Mouse (Mus musculus): ENCODE data around the gene Myo1b. TPM values are rescaled to one million over a fixed set of nuclear protein-coding genes. Genes with fewer than 3 reads are reported as not detected.

The Myo1b gene
- polyA plus RNA-seq, 1 experiment from 2014 or later: 55.7 TPM

- H3K27me3 ChIP-seq (replicated peaks): no peaks in the 10 kb centered on the region
- H3K4me2 ChIP-seq: no peak overlapping the region
- ATAC-seq (ENCODE audit: low FRiP score): no peak
- H3K9me3 ChIP-seq (replicated peaks): no peaks in the 10 kb centered on the region
- H3K9ac ChIP-seq (replicated peaks): no peak overlapping the region
- H3K27ac ChIP-seq (replicated peaks): no peak overlapping the region
- WGBS: 89% methylated on average over 12 of the region's 12 CpGs
- H3K36me3 ChIP-seq: peaks cover 50% of the 10 kb centered on the region
- no peak overlapping the region for H3K4me3 ChIP-seq (replicated peaks)
- no peaks in the 10 kb centered on the region for H3K4me1 ChIP-seq
These were observed 145.9 kb downstream of the Myo1b start for GRCm38 (mm10) chr1:51769815-51770503.

DNA sequence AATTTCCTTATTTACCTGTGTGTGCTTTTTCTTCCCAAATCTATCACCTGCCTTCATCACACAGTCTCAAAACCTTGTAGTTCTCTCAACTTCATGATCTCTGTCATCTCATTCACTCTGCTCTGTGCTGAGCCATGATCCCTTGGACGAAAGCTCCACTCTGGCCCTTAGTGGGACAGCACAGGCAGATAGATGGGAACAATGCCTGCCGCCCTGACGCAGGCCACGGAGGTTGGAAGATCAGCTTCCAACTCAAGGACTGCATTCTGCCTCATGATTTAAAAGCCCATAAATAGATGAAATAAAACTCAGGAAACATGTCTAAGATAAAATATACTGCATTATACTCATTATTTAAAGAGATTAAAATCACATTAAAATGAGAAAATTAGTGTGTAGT lies 149.6 kb downstream of the Myo1b start:
- H3K9ac ChIP-seq (replicated peaks): no peak overlapping the region
- no peaks in the 10 kb centered on the region for H3K27me3 ChIP-seq (replicated peaks)
- no peak overlapping the region for H3K4me3 ChIP-seq (replicated peaks)
- H3K27ac ChIP-seq (replicated peaks): no peak overlapping the region
- H3K4me2 ChIP-seq: no peak overlapping the region
- H3K9me3 ChIP-seq (replicated peaks): no peaks in the 10 kb centered on the region
- no peak for ATAC-seq (ENCODE audit: low FRiP score)
- WGBS: 94% methylated on average over 4 of the region's 4 CpGs
- H3K4me1 ChIP-seq: no peaks in the 10 kb centered on the region
- H3K36me3 ChIP-seq: peaks cover 27% of the 10 kb centered on the region

GRCm38 (mm10) chr1:51765156-51765555 lies 150.7 kb downstream of the Myo1b start:
- Histone ChIP-seq H3K4me2 (no peak overlapping the region), H3K36me3 (peaks cover 19% of the 10 kb centered on the region; the same call in 1 of the 2 replicates), H3K4me1 (no peaks in the 10 kb centered on the region), H3K27me3 (replicated peaks) (no peaks in the 10 kb centered on the region), H3K9ac (replicated peaks) (no peak overlapping the region), H3K27ac (replicated peaks) (no peak overlapping the region), H3K4me3 (replicated peaks) (no peak overlapping the region), H3K9me3 (replicated peaks) (no peaks in the 10 kb centered on the region)
- no peak for ATAC-seq (ENCODE audit: low FRiP score)
- 87% methylated on average over 5 of the region's 5 CpGs for WGBS

DNA sequence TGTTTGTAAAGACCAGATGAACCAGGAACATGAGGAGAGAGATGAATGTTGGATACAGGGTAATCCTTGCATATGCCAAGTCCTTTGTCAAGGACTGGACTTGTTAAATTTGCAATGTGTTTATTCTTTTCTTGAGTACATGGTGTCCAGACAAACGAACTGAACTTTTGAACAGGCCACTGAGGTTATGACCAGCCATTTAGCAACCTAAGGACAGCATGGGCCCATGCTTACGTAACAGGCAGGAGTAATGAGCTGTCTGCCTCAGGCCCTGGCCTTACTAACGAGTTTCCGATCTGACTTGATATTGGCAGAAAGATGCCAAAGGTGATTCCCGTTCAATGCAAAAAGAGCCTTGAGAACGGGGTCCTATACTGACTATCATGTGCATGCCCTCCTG lies 156.2 kb downstream of the Myo1b start:
- Histone ChIP-seq H3K4me3 (replicated peaks) (no peak overlapping the region), H3K27me3 (replicated peaks) (no peaks in the 10 kb centered on the region), H3K4me1 (no peaks in the 10 kb centered on the region), H3K9ac (replicated peaks) (no peak overlapping the region), H3K9me3 (replicated peaks) (no peaks in the 10 kb centered on the region), H3K36me3 (peaks cover 20% of the 10 kb centered on the region), H3K27ac (replicated peaks) (no peak overlapping the region), H3K4me2 (no peak overlapping the region)
- WGBS: 87% methylated on average over 6 of the region's 6 CpGs
- ATAC-seq (ENCODE audit: low FRiP score): no peak

GRCm38 (mm10) chr1:51758326-51759109 lies 157.4 kb downstream of the Myo1b start:
- peaks cover 28% of the 10 kb centered on the region for H3K36me3 ChIP-seq
- no peaks in the 10 kb centered on the region for H3K4me1 ChIP-seq

DNA sequence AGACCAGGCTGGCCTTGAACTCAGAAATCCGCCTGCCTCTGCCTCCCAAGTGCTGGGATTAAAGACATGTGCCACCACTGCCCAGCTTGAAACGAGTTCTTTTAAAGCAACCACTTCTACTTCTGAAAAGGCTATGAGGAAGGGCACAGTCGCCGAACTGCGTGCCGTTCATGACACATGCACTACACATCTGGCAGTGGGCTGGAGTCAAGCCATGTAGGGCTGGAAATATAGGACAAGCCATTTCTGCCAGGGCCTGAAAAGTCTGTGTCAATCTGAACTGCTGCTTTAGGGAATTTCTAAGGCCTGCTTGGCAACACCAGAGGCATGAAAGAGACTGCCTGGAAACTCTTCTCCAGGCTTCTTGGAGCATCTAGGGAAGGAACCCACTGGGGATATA lies 162.2 kb downstream of the Myo1b start:
- Histone ChIP-seq H3K9ac (replicated peaks) (no peak overlapping the region), H3K4me3 (replicated peaks) (no peak overlapping the region), H3K27me3 (replicated peaks) (no peaks in the 10 kb centered on the region), H3K9me3 (replicated peaks) (no peaks in the 10 kb centered on the region), H3K36me3 (peaks cover 15% of the 10 kb centered on the region), H3K4me1 (no peaks in the 10 kb centered on the region), H3K27ac (replicated peaks) (no peak overlapping the region), H3K4me2 (no peak overlapping the region)
- WGBS: 96% methylated on average over 6 of the region's 6 CpGs
- no peak for ATAC-seq (ENCODE audit: low FRiP score)

More at GRCm38 (mm10) chr1:51758326-51759109, 157.4 kb downstream of the Myo1b start:
- no peak for ATAC-seq (ENCODE audit: low FRiP score)
- no peak overlapping the region for H3K4me2 ChIP-seq
- no peak overlapping the region for H3K9ac ChIP-seq (replicated peaks)
- WGBS: 74% methylated on average over 15 of the region's 15 CpGs
- H3K27me3 ChIP-seq (replicated peaks): no peaks in the 10 kb centered on the region
- no peak overlapping the region for H3K4me3 ChIP-seq (replicated peaks)
- H3K9me3 ChIP-seq (replicated peaks): no peaks in the 10 kb centered on the region
- no peak overlapping the region for H3K27ac ChIP-seq (replicated peaks)

- Histone ChIP-seq H3K36me3 (peaks cover 15% of the 10 kb centered on the region), H3K4me2 (no peak overlapping the region), H3K4me1 (peaks cover 4% of the 10 kb centered on the region), H3K27me3 (replicated peaks) (no peaks in the 10 kb centered on the region), H3K9me3 (replicated peaks) (no peaks in the 10 kb centered on the region), H3K9ac (replicated peaks) (no peak overlapping the region), H3K27ac (replicated peaks) (no peak overlapping the region), H3K4me3 (replicated peaks) (no peak overlapping the region)
- WGBS: 77% methylated on average over 10 of the region's 10 CpGs
- ATAC-seq (ENCODE audit: low FRiP score): no peak
These were observed 164.9 kb downstream of the Myo1b start for GRCm38 (mm10) chr1:51751006-51751405.

DNA sequence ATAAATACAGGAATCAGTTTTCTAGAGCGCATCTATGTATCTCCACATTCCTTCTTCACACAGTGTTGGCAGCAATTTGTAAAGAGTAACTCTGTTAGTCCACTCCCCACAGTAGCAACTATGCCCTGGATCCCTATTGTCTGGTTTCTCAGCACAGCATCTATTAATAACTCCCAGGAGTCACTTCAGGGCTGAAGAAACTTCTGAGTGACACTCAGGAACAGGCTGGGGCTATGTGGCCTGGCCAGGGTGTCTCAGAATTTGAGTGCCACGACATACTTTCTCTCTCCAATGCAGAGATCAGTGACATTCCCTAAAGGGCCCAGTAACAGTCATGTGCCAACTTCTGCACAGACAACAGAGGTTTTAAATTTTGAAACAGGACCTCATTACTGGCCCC lies 167.6 kb downstream of the Myo1b start:
- peaks cover 4% of the 10 kb centered on the region for H3K4me1 ChIP-seq
- WGBS: 89% methylated on average over 2 of the region's 2 CpGs

DNA sequence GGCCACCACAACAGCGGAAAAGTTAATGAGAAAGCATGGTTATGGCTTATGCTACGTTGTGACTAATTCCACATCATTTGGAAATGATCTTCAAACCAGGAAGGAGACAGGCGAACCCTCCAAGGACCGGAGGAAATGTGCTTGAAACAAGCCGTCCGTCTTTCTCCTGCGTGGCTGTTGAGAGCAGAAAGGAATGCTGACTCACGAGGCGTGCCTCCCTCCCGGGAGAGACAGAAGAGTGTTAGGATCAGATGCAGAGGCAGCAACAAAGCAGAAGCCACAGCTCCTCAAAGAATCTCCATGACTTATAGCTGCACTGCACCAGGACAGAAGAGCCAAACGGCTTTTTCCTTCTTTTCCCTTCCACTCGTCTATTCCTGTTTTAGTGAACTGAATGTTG lies 168.4 kb downstream of the Myo1b start:
- H3K27me3 ChIP-seq (replicated peaks): no peaks in the 10 kb centered on the region
- no peaks in the 10 kb centered on the region for H3K9me3 ChIP-seq (replicated peaks)
- H3K4me2 ChIP-seq: no peak overlapping the region
- H3K4me1 ChIP-seq: peaks cover 4% of the 10 kb centered on the region
- H3K4me3 ChIP-seq (replicated peaks): no peak overlapping the region
- no peak for ATAC-seq (ENCODE audit: low FRiP score)
- H3K36me3 ChIP-seq: no peaks in the 10 kb centered on the region
- no peak overlapping the region for H3K27ac ChIP-seq (replicated peaks)
- WGBS: 36% methylated on average over 12 of the region's 12 CpGs
- no peak overlapping the region for H3K9ac ChIP-seq (replicated peaks)

More for the DNA sequence above, 167.6 kb downstream of the Myo1b start:
- Histone ChIP-seq H3K36me3 (no peaks in the 10 kb centered on the region), H3K9me3 (replicated peaks) (no peaks in the 10 kb centered on the region), H3K4me3 (replicated peaks) (no peak overlapping the region), H3K27ac (replicated peaks) (no peak overlapping the region), H3K9ac (replicated peaks) (no peak overlapping the region), H3K4me2 (no peak overlapping the region), H3K27me3 (replicated peaks) (no peaks in the 10 kb centered on the region)
- no peak for ATAC-seq (ENCODE audit: low FRiP score)

GRCm38 (mm10) chr1:51746711-51747240 lies 169.1 kb downstream of the Myo1b start:
- no peak overlapping the region for H3K4me2 ChIP-seq
- no peaks in the 10 kb centered on the region for H3K27me3 ChIP-seq (replicated peaks)
- no peaks in the 10 kb centered on the region for H3K36me3 ChIP-seq
- no peak overlapping the region for H3K4me3 ChIP-seq (replicated peaks)
- WGBS: 86% methylated on average over 15 of the region's 15 CpGs
- H3K27ac ChIP-seq (replicated peaks): no peak overlapping the region
- peaks cover 4% of the 10 kb centered on the region for H3K4me1 ChIP-seq
- H3K9ac ChIP-seq (replicated peaks): no peak overlapping the region
- no peak for ATAC-seq (ENCODE audit: low FRiP score)
- no peaks in the 10 kb centered on the region for H3K9me3 ChIP-seq (replicated peaks)

DNA sequence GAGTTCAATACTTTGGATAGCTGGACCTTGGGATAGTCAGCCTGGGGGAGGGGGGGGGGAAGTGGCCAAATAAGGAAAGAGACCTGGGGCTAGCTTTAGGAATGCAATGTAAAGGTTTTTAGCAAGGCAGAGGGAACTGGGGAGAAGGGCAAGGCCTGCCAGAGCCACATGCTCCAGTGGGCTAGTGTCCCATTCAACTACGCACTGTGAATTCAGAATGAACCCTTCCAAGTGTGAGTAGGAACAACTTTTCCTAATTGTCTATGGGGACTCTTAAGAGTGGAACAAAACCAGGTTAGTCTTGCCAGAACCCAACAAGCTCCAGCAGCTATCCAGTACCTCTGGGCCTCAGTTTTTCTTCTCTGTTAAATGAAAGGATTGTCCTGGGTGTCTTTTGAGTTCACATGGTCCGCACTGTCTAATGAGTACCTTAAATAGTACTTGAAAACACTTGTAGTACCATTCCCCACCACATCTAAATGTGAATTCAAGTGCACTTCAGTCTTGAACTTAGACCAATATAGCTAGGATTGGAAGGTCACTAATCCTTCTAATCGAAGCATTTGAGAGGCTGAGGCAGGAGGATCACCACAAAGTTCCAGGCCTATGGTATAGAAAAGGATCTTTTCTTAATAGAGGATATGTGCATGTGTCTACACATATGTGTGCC lies 172.0 kb downstream of the Myo1b start:
- 93% methylated on average over 3 of the region's 3 CpGs for WGBS
- H3K4me1 ChIP-seq: peaks cover 4% of the 10 kb centered on the region
- H3K27me3 ChIP-seq (replicated peaks): no peaks in the 10 kb centered on the region
- no peak overlapping the region for H3K9ac ChIP-seq (replicated peaks)
- no peak overlapping the region for H3K4me3 ChIP-seq (replicated peaks)
- no peak for ATAC-seq (ENCODE audit: low FRiP score)
- H3K9me3 ChIP-seq (replicated peaks): no peaks in the 10 kb centered on the region
- H3K36me3 ChIP-seq: no peaks in the 10 kb centered on the region
- no peak overlapping the region for H3K4me2 ChIP-seq
- no peak overlapping the region for H3K27ac ChIP-seq (replicated peaks)
